Comparison of ENCODE assay signal across 8 mouse cellular contexts in the genomic region with DNA sequence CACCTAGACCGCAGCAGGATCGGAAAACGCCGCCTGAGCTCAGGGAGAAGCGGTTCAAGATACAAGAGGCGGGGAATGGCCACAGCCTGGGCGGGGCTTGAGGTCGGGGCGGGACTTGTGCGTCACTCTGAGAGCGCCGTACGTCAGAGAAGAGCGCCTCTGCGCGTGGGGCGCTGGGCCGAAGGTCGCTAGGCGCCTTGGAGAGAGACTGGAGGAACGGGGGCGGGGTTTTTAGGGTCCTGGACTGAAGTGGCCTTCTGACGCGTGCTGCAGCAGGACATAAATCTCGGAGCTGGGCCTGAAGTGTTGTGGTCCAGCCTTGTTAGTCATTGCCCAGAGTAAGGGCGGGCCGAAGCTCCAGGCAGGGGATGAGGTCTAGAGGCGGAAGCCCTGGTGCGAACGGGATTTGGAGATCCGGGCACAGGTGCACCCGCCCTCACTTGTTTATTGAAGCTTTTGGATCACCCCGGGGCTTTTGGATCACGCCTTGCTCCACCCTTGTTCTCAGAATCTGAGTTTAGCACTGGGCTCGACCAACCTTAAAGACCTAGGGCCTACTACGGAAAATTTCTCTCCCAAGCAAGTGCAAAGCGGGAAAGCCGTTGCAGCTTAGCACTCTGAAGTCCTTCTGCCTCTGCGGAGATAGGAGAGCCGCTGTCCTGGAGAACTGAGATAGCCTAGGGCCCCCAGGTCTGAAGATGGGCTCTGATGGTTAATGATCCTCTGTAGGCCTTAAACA. TPM values are rescaled to one million over a fixed set of nuclear protein-coding genes. Genes with fewer than 3 reads are reported as not detected.
A peak's percentile ranks its signal among the peaks of the same experiment; 100 is the strongest.
DNase-seq lines count a peak whose midpoint lies in the region; ATAC-seq and TF ChIP-seq lines count a peak whose summit lies in the region.

A gene (minus strand): TSS at position 93 of the 739 bp plus-strand sequence.

- peaks cover 6% of the 10 kb centered on the region for H3K27me3 ChIP-seq in heart, embryonic 10.5 days (ENCODE audit: insufficient read depth, poor library complexity, severe bottlenecking)
- no peaks in the 10 kb centered on the region for H3K27me3 ChIP-seq in kidney, embryonic 14.5 days (ENCODE audit: control insufficient read depth, insufficient read depth, low read length)
- no peaks in the 10 kb centered on the region for H3K27me3 ChIP-seq in limb, embryonic 14.5 days (ENCODE audit: control insufficient read depth, insufficient read depth, low read length)
- no peaks in the 10 kb centered on the region for H3K27me3 ChIP-seq in midbrain, embryonic 16.5 days (ENCODE audit: control insufficient read depth, insufficient read depth, low read depth, low read length)
- H3K27me3 ChIP-seq in spleen, adult 2 months (ENCODE audit: control insufficient read depth, insufficient read depth, low read length): 0 out of 2 replicates have a peak, but pooled peaks cover 2% of the 10 kb centered on the region

- H3K4me2 ChIP-seq in kidney, embryonic 14.5 days (replicated peaks; ENCODE audit: low read depth, low read length): peak within 1 kb of the TSS; percentile 62
- H3K4me2 ChIP-seq in limb, embryonic 14.5 days (replicated peaks; ENCODE audit: low read depth, low read length, severe bottlenecking): peak within 1 kb of the TSS; percentile 90
- peak within 1 kb of the TSS; percentile 95 for H3K4me2 ChIP-seq in midbrain, embryonic 16.5 days (ENCODE audit: low read length)

- H3K36me3 ChIP-seq in heart, embryonic 10.5 days: no peaks in the 10 kb centered on the region
- H3K36me3 ChIP-seq in kidney, embryonic 14.5 days (ENCODE audit: control insufficient read depth, insufficient read depth, low read length): no peaks in the 10 kb centered on the region
- H3K36me3 ChIP-seq in limb, embryonic 14.5 days (ENCODE audit: control insufficient read depth, insufficient read depth, low read length): no peaks in the 10 kb centered on the region
- H3K36me3 ChIP-seq in midbrain, embryonic 16.5 days (ENCODE audit: control insufficient read depth, insufficient read depth, low read length): no peaks in the 10 kb centered on the region
- no peaks in the 10 kb centered on the region for H3K36me3 ChIP-seq in spleen, adult 2 months (ENCODE audit: control insufficient read depth, insufficient read depth, low read length)

- peak within 1 kb of the TSS; percentile 76 for H3K9ac ChIP-seq in kidney, embryonic 14.5 days (ENCODE audit: low read depth, low read length)
- peak within 1 kb of the TSS; percentile 84 for H3K9ac ChIP-seq in limb, embryonic 14.5 days (ENCODE audit: low read depth, low read length, severe bottlenecking)
- peak within 1 kb of the TSS; percentile 97 for H3K9ac ChIP-seq in midbrain, embryonic 16.5 days (ENCODE audit: low read depth, low read length)

- H3K27ac ChIP-seq in heart, embryonic 10.5 days: peak within 1 kb of the TSS; percentile 85
- H3K27ac ChIP-seq in kidney, embryonic 14.5 days (ENCODE audit: low read depth, low read length): peak within 1 kb of the TSS; percentile 70
- H3K27ac ChIP-seq in limb, embryonic 14.5 days (replicated peaks; ENCODE audit: low read depth, low read length): peak within 1 kb of the TSS; percentile 67
- peak within 1 kb of the TSS; percentile 84 for H3K27ac ChIP-seq in midbrain, embryonic 16.5 days (ENCODE audit: low read length)
- no peak within 1 kb of the TSS for H3K27ac ChIP-seq in spleen, adult 2 months (ENCODE audit: insufficient read depth, low read length)

- 1% methylated on average over 40 of the region's 40 CpGs for WGBS in heart, embryonic 10.5 days
- WGBS in kidney, embryonic 14.5 days: 2% methylated on average over 40 of the region's 40 CpGs
- WGBS in limb, embryonic 14.5 days: 2% methylated on average over 36 of the region's 40 CpGs
- WGBS in midbrain, embryonic 16.5 days: 2% methylated on average over 40 of the region's 40 CpGs
- WGBS in spleen, adult 2 months: 5% methylated on average over 40 of the region's 40 CpGs

- no peaks in the 10 kb centered on the region for H3K9me3 ChIP-seq in heart, embryonic 10.5 days
- H3K9me3 ChIP-seq in kidney, embryonic 14.5 days (ENCODE audit: control insufficient read depth, low read length): no peaks in the 10 kb centered on the region
- no peaks in the 10 kb centered on the region for H3K9me3 ChIP-seq in limb, embryonic 14.5 days (ENCODE audit: control insufficient read depth, low read length)
- H3K9me3 ChIP-seq in midbrain, embryonic 16.5 days (replicated peaks; ENCODE audit: control insufficient read depth, low read length, poor library complexity, severe bottlenecking): no peaks in the 10 kb centered on the region

- peak within 1 kb of the TSS; percentile 86 for H3K4me3 ChIP-seq in heart, embryonic 10.5 days
- peak within 1 kb of the TSS; percentile 77 for H3K4me3 ChIP-seq in kidney, embryonic 14.5 days (ENCODE audit: low read length)
- peak within 1 kb of the TSS; percentile 81 for H3K4me3 ChIP-seq in limb, embryonic 14.5 days (replicated peaks; ENCODE audit: low read length)
- peak within 1 kb of the TSS; percentile 94 for H3K4me3 ChIP-seq in midbrain, embryonic 16.5 days (ENCODE audit: low read depth, low read length)
- peak within 1 kb of the TSS; percentile 76 for H3K4me3 ChIP-seq in spleen, adult 2 months (ENCODE audit: extremely low read depth, insufficient read depth, insufficient read length)

- peak; percentile 90 for DNase-seq in 3T3-L1 (ENCODE audit: low read depth, low spot score)
- DNase-seq in brain, embryonic 14.5 days (ENCODE audit: low read depth): peak; percentile 97
- DNase-seq in heart, embryonic 10.5 days (ENCODE audit: low spot score): peak; percentile 97
- peak; percentile 92 for DNase-seq in limb, embryonic 14.5 days (ENCODE audit: low spot score)
- DNase-seq in spleen, adult 2 months (ENCODE audit: low read depth in 1 of 2, low spot score in 2 of 2): peak; percentile 60 to 71

- peak; percentile 96 for ATAC-seq in erythroblast, adult 5-6 weeks (replicated peaks; ENCODE audit: low FRiP score, poor library complexity, severe bottlenecking)
- ATAC-seq in kidney, embryonic 14.5 days (ENCODE audit: low FRiP score, low TSS enrichment): peak; percentile 98
- peak; percentile 99 for ATAC-seq in limb, embryonic 14.5 days (ENCODE audit: low FRiP score, low read depth)
- ATAC-seq in midbrain, embryonic 16.5 days: peak; percentile 97

- TF ChIP-seq CTCF in brain, embryonic 14.5 days (IDR thresholded peaks at IDR 0.05; ENCODE audit: borderline replicate concordance, extremely low read depth, insufficient read depth, insufficient read length): no peak
- no peak for TF ChIP-seq CTCF in spleen, adult 2 months (IDR thresholded peaks at IDR 0.05; ENCODE audit: extremely low read depth, insufficient read depth, insufficient read length, insufficient replicate concordance)

- peaks cover 15% of the 10 kb centered on the region for H3K4me1 ChIP-seq in heart, embryonic 10.5 days
- H3K4me1 ChIP-seq in kidney, embryonic 14.5 days (ENCODE audit: control insufficient read depth, insufficient read depth, low read length): peaks cover 4% of the 10 kb centered on the region; the same call in 1 of the 2 replicates
- H3K4me1 ChIP-seq in limb, embryonic 14.5 days (ENCODE audit: control insufficient read depth, insufficient read depth, low read length): peaks cover 9% of the 10 kb centered on the region; the same call in 1 of the 2 replicates
- H3K4me1 ChIP-seq in midbrain, embryonic 16.5 days (ENCODE audit: control insufficient read depth, insufficient read depth, low read length): peaks cover 12% of the 10 kb centered on the region
- H3K4me1 ChIP-seq in spleen, adult 2 months (ENCODE audit: control insufficient read depth, insufficient read depth, insufficient read length): peaks cover 5% of the 10 kb centered on the region

- TF ChIP-seq POLR2A in brain, embryonic 14.5 days (IDR thresholded peaks at IDR 0.05; ENCODE audit: borderline replicate concordance, extremely low read depth, insufficient read depth, insufficient read length, poor library complexity, severe bottlenecking): peak; percentile 69; the same call in 1 of the 2 replicates
- TF ChIP-seq POLR2A in limb, embryonic 14.5 days (IDR thresholded peaks at IDR 0.05; ENCODE audit: borderline replicate concordance, extremely low read depth, insufficient read depth, insufficient read length): peak; percentile 93; the same call in 1 of the 2 replicates
- TF ChIP-seq POLR2A in spleen, adult 2 months (IDR thresholded peaks at IDR 0.05; ENCODE audit: low read depth, low read length): peak; percentile 35; the same call in 1 of the 2 replicates

RNA-seq across cellular contexts. Expression of the gene that starts here (rescaled TPM):
- 11.7 and 15.8 TPM in 2 replicates for polyA plus RNA-seq in brain, embryonic 14.5 days (2012; rRNA removed)
- 0.58 TPM in 1 of 2 replicates, not detected in the other for total RNA-seq in erythroblast, adult 5-6 weeks (2015; ENCODE audit: low replicate concordance)
- total RNA-seq in erythroblast, adult 5-6 weeks (2017; ENCODE audit: low replicate concordance): 0.70 and 2.1 TPM in 2 replicates
- polyA plus RNA-seq in heart, embryonic 10.5 days (2016; fragmentation: Nextera tagmentation; extraction: Ambion mirVana): 8.2 and 12.4 TPM in 2 replicates
- polyA plus RNA-seq in kidney, embryonic 14.5 days (2014; fragmentation: Nextera tagmentation; extraction: Ambion mirVana): 9.0 and 14.6 TPM in 2 replicates
- 5.9 and 6.1 TPM in 2 replicates for polyA plus RNA-seq in limb, embryonic 14.5 days (2012; rRNA removed)
- 10.3 and 10.4 TPM in 2 replicates for polyA plus RNA-seq in limb, embryonic 14.5 days (2014; fragmentation: Nextera tagmentation; extraction: Ambion mirVana)
- polyA plus RNA-seq in midbrain, embryonic 16.5 days (2015; fragmentation: Nextera tagmentation; extraction: Ambion mirVana): 44.0 and 46.2 TPM in 2 replicates
- polyA plus RNA-seq in spleen, adult 2 months (2012; rRNA removed): 0.84 and 1.2 TPM in 2 replicates

Comparison
In these comparisons a context has a peak if more than half of its experiments do, and no peak if none do; other contexts are left out.
1. POLR2A ChIP-seq: peak in every context shown above with its lines; median percentile 93 in limb, embryonic 14.5 days; 69 in brain, embryonic 14.5 days; 35 in spleen, adult 2 months.